Comparison of ENCODE assay signal across 38 mouse cellular contexts in the genomic region with DNA sequence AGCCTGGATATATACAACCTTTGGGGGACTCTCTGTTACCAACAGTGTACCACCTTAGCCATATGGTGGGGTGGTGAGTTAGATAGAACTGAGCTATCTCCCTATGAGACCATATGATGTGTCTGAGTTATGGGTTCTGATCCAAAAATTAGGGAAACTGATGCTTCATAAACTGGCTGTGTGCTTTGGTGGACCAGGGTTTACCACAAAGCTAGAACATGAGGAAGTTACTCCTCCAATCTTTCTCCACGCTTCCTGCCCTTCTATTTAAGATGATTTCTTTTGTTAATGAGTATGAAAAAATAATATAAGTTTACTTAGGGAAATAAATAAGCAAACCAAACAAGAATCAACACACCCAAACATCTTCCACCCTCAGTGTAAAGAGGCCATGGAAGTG. TPM values are rescaled to one million over a fixed set of nuclear protein-coding genes. Genes with fewer than 3 reads are reported as not detected.
"Had no signal": no experiment of that assay in that cellular context is flagged by ENCODE, and none has a peak within 500 bp of the region (broad histone marks: within the 10 kb centered on the region; RNA-seq: fewer than 3 reads in every experiment).

No protein-coding gene starts in this region.

- H3K27ac ChIP-seq: embryonic facial prominence, embryonic 10.5 days; embryonic facial prominence, embryonic 12.5 days; embryonic facial prominence, embryonic 13.5 days; embryonic facial prominence, embryonic 15.5 days; forebrain, embryonic 10.5 days; forebrain, embryonic 12.5 days; forebrain, embryonic 13.5 days; forebrain, embryonic 15.5 days; gastrocnemius, adult 2 months; heart, adult 2 months; heart, embryonic 10.5 days had no signal

- H3K9me3 ChIP-seq: embryonic facial prominence, embryonic 10.5 days; embryonic facial prominence, embryonic 12.5 days; embryonic facial prominence, embryonic 13.5 days; embryonic facial prominence, embryonic 15.5 days; forebrain, embryonic 10.5 days; forebrain, embryonic 12.5 days; forebrain, embryonic 13.5 days; forebrain, embryonic 15.5 days; heart, embryonic 10.5 days had no signal

- H3K36me3 ChIP-seq: embryonic facial prominence, embryonic 10.5 days; embryonic facial prominence, embryonic 12.5 days; embryonic facial prominence, embryonic 13.5 days; embryonic facial prominence, embryonic 15.5 days; forebrain, embryonic 10.5 days; forebrain, embryonic 12.5 days; forebrain, embryonic 15.5 days; heart, embryonic 10.5 days had no signal

- DNase-seq: cerebellum, adult 9-10 months; cerebellum, adult 9-11 months; cerebellum, postnatal 10 days; cerebellum, postnatal 14 days; cerebellum, postnatal 25 days; cerebellum, postnatal 36 days; embryo, embryonic 11 days; forebrain, postnatal 0 days; gastrocnemius, adult 2 months; gastrocnemius, postnatal 10 days; gastrocnemius, postnatal 14 days; gastrocnemius, postnatal 25 days; gastrocnemius, postnatal 36 days; heart, adult 11 months; heart, adult 18-20 months; heart, adult 2 months had no signal

- H3K27me3 ChIP-seq: embryonic facial prominence, embryonic 12.5 days; embryonic facial prominence, embryonic 13.5 days; embryonic facial prominence, embryonic 15.5 days; forebrain, embryonic 12.5 days; forebrain, embryonic 13.5 days; forebrain, embryonic 15.5 days had no signal

- H3K9ac ChIP-seq: embryonic facial prominence, embryonic 12.5 days; embryonic facial prominence, embryonic 13.5 days; embryonic facial prominence, embryonic 15.5 days; forebrain, embryonic 12.5 days; forebrain, embryonic 13.5 days; forebrain, embryonic 15.5 days; forebrain, postnatal 0 days had no signal

- H3K4me3 ChIP-seq: embryonic facial prominence, embryonic 10.5 days; embryonic facial prominence, embryonic 12.5 days; embryonic facial prominence, embryonic 13.5 days; embryonic facial prominence, embryonic 15.5 days; erythroblast, embryonic 14.5 days; forebrain, embryonic 10.5 days; forebrain, embryonic 12.5 days; forebrain, embryonic 13.5 days; forebrain, embryonic 15.5 days; gastrocnemius, adult 2 months; heart, adult 2 months; heart, embryonic 10.5 days had no signal

- ATAC-seq: forebrain, embryonic 13.5 days; forebrain, embryonic 14.5 days; forebrain, embryonic 15.5 days; forebrain, embryonic 16.5 days; forebrain, postnatal 0 days had no signal

- H3K4me1 ChIP-seq: embryonic facial prominence, embryonic 10.5 days; embryonic facial prominence, embryonic 12.5 days; embryonic facial prominence, embryonic 13.5 days; embryonic facial prominence, embryonic 15.5 days; forebrain, embryonic 10.5 days; forebrain, embryonic 12.5 days; forebrain, embryonic 13.5 days; forebrain, embryonic 15.5 days; heart, embryonic 10.5 days had no signal

- H3K4me2 ChIP-seq: embryonic facial prominence, embryonic 12.5 days; embryonic facial prominence, embryonic 13.5 days; embryonic facial prominence, embryonic 15.5 days; forebrain, embryonic 12.5 days; forebrain, embryonic 13.5 days; forebrain, embryonic 15.5 days had no signal

RNA-seq across cellular contexts. Expression of gene 4930583I09Rik, which starts 10.8 kb away (rescaled TPM):
- total RNA-seq: forebrain, postnatal 0 days; gastrocnemius, adult 18-20 months; gastrocnemius, adult 2 months; gastrocnemius, adult 8-10 months; gastrocnemius, postnatal 10 days; gastrocnemius, postnatal 14 days; gastrocnemius, postnatal 25 days; gastrocnemius, postnatal 36 days; gastrocnemius, postnatal 4 days; granulocyte monocyte progenitor cell, adult 5-6 weeks; heart, adult 18-20 months; heart, adult 2 months; heart, adult 8-10 months had no signal
- polyA plus RNA-seq: cortical plate, adult 2 months; embryonic facial prominence, embryonic 10.5 days; embryonic facial prominence, embryonic 11.5 days; embryonic facial prominence, embryonic 12.5 days; embryonic facial prominence, embryonic 13.5 days; embryonic facial prominence, embryonic 14.5 days; embryonic facial prominence, embryonic 15.5 days; erythroblast, embryonic 14.5 days; forebrain, embryonic 10.5 days; forebrain, embryonic 12.5 days; forebrain, embryonic 13.5 days; forebrain, embryonic 14.5 days; forebrain, embryonic 15.5 days; forebrain, embryonic 16.5 days; forebrain, postnatal 0 days; frontal cortex, adult 2 months; gonadal fat pad, adult 2 months; heart, adult 2 months; heart, embryonic 10.5 days had no signal
